Mouse (Mus musculus) left cerebral cortex, postnatal 4 days (tissue): ENCODE results near the gene Eif2b1. TPM values are rescaled to one million over a fixed set of nuclear protein-coding genes. Genes with fewer than 3 reads are reported as not detected.
"Not testable (repeated sequence)": the region's sequence is repeated elsewhere in the genome, so short reads cannot be mapped to it uniquely, and the experiment has no call there.

ENCODE experiments used
- DNase-seq: peaks from one replicate; pipeline ENCODE4 v3.0.0-alpha.2; 2022
- intact Hi-C: fragments of 180-260 bp; cut with DNase I; formaldehyde crosslinking; loops from one replicate; pipeline ENCODE4 v1.15.1; 2025
- total RNA-seq, 2 experiments: library from RNA; stranded (reverse); gene quantifications; 2 replicates each; pipeline ENCODE4 v1.2.3; 2021

Eif2b1 gene
- total RNA-seq, 2 experiments from 2014 or later: 44.4 to 46.9 TPM

DNA sequence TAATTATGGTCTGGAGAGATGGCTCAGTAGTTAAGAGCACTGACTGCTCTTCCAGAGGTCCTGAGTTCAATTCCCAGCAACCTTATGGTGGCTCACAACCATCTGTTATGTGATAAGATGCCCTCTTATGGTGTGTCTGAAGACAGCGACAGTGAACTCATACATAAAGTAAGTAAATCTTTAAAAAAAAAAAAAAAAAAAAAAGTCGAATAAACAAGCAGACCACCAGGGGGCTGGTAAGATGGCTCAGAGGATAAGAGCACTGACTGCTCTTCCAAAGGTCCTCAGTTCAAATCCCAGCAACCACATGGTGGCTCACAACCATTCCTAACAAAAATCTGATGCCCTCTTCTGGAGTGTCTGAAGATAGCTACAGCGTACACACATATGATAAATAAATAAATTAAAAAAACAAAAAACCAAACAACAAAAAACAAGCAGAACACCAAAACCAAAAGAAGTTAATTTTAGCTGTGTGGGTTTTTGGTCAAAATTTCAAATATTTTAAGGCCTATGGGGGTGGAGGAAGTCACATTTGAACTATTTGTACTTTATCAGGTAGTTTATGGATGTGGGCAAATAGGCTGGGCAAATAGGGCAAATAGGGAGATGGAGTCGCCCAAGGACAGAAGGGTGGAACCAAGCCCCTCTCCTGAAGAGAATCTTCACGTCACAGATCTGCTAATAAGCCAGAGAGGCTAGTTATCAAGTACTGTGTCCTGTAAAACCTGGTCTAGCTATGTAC lies 27.4 kb downstream of the Eif2b1 start:
- DNase-seq, intact Hi-C loops: not testable (repeated sequence)

DNA sequence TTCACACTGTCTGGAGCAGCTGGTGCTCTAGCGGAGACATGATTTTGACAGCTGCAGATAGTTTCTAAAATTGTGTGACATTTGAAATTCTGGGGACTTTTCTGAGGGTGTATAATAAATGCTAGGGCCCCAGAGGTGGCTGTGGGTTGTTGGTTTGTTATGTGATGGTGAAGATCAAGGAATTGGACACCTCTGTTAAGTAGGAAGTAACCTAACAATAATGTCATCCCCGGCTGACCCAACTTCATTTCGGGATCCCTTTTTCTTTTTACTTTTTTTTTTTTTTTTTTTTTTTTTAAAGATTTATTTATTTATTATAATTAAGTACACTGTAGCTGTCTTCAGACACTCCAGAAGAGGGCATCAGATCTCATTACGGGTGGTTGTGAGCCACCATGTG lies 28.2 kb downstream of the Eif2b1 start:
- DNase-seq, intact Hi-C loops: not testable (repeated sequence)

DNA sequence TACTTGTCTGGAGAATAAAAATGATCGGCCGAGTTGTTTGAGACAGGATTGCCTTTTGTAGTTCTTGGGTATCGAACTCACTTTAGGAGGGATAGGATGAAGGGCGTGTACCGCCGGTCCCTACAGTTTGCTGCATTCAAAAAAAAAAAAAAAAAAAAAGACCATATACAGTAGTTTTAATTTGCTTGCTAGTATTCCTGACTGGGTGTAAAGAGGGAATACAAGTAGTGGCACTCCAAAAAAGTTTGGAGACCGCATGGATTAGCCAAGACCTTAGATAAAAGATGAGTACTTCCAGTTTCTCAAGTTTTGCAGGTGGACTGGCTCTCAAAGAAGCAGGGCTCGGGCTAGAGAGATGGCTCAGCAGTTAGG lies 37.3 kb downstream of the Eif2b1 start:
- intact Hi-C loops: loop anchor here (5.0 kb wide), 1 partner anchor 109 kb away; no protein-coding TSS in a partner anchor
- DNase-seq: no peak

DNA sequence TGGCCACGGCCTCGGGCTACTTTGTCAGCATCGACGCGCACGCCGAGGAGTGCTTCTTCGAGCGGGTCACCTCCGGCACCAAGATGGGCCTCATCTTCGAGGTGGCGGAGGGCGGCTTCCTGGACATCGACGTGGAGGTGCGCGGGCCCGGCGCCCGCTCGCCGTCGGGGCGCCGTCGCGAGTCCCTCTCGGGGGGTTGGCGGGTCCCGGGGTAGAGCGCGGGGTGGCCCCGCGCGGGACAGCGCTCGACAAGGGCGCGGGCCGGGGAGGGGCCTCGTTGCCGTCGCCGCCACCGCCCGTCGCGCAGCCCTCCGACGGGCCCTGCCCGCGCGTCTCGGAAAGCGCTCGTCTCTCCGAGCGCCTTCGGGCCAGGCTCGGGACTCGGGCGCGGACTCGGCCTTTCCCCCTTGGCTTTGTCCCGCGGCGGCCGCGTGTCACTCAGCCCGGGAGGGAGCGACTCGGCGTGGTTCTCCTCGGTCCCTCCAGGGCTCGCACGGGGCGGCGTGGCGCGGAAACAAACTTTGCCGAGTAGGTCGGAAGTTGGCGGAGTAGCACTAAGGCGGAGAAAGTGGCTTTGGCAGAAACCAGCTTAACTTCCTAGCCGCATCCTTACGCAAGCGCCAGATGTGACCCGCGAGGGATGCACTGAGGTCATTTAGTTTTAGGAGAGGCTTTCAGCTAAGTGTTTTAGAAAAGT lies 37.9 kb downstream of the Eif2b1 start:
- intact Hi-C loops: loop anchor here (5.0 kb wide), 1 partner anchor 109 kb away; no protein-coding TSS in a partner anchor
- DNase-seq: peak; percentile 55

DNA sequence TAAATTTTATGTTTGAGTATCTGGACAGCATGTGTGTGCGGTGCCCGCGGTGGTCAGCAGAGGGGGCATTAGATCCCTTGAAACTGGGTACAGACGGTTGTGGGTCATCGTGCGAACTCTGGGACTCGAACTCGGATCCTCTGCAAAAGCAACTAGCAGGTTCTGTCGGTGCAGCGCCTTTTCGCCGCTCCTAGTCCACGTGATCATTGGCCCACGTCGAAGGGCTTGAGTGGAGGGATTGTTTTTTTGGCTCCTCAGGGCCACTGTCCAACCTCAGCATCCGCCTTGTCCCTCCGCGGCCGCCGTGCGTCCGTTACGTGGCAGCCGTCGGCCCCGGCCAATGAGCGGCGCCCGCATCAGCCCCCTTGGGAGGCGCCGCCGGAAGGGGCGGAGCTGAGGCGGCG lies 38.5 kb downstream of the Eif2b1 start, which contains the start of gene Tmed2:
Gene Tmed2, plus strand, starts transcription at position 313 of the 404 bp plus-strand sequence.
- peak; percentile 96 for DNase-seq
- intact Hi-C loops: loop anchor here (5.0 kb wide), 1 partner anchor 108 kb away; no protein-coding TSS in a partner anchor

DNA sequence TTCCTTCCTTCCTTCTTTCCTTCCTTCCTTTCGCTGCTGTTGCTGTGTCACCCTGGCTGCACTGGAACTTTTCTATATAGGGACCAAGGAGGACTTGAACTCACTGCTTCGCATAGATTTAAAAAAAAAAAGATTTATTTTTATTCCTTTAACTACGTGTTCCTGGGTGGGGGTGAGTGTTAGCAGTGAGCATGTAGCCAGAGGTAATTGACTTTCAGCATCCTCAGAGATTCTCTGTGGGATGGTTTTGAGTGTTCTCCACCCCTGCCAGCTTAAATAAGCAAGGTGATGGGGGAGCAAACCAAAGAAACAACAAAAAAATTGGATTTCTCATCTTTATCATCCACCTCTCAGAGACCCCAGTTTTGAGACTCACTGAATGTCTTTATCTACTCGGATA lies 39.0 kb downstream of the Eif2b1 start:
- intact Hi-C loops: loop anchor here (5.0 kb wide), 2 partner anchors 108 to 183 kb away; no protein-coding TSS in a partner anchor
- DNase-seq: no peak

DNA sequence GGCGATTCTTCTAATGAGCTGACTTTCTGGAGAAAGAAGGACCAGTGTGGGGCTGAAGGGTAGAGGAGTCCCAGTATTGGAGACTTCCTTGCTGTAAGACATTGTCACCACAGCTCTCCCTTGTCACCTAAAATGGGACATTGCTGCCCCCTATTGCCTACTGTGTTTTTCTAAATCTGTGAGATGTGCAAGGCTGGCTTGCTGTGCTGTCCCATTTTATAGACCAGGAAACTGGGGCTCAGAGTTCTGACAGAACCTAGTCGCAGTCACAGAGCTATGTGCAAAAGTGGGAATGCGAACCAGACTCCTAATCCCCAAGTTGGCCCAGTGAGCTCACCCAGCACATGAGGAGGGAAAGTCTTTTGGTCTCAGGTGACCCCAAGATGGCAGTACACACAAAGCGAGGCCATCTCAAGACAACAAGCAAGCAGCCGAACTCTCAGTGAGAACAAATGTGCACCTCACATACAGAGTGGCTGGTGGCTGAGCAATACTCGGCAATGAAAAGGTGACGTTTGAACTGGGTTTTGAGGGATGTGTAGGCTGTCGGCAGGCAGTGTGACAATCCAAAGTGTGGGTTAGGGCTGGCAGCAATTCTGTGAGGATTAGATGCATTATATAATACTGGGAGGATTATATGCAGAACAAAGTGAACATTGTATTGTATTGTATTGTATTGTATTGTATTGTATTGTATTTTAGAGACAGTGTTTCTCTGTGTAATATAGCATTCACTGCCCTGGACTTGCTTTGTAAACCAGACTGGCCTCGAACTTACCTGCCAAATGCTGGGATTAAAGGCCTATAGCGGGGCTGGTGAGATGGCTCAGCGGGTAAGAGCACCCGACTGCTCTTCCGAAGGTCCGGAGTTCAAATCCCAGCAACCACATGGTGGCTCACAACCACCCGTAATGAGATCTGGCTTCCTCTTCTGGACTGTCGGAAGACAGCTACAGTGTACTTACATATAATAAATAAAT lies 39.8 kb downstream of the Eif2b1 start:
- DNase-seq: no peak
- intact Hi-C loops: loop anchor here (5.0 kb wide), 1 partner anchor 182 kb away; no protein-coding TSS in a partner anchor

DNA sequence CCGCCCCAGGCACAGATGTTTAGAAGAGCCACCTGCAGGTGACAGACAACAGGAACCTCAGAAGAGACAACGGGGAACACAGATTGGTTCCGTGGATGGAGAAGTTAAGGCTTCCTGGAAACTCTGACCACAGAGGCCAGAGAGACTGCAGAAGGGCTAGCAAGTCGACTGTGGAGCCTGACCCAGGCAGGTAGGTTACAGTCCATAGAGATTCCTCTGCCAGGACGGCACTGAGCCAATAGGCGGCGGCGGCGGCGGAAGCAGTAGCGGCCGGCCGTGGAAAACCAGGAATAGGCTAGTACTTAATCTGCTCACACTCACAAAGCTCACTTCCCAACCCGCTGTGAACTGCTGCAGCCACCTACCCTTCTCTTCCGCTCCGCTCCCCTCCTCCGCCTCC lies 42.2 kb downstream of the Eif2b1 start:
- DNase-seq: no peak
- intact Hi-C loops: loop anchor here (5.0 kb wide), 1 partner anchor 179 kb away; no protein-coding TSS in a partner anchor

DNA sequence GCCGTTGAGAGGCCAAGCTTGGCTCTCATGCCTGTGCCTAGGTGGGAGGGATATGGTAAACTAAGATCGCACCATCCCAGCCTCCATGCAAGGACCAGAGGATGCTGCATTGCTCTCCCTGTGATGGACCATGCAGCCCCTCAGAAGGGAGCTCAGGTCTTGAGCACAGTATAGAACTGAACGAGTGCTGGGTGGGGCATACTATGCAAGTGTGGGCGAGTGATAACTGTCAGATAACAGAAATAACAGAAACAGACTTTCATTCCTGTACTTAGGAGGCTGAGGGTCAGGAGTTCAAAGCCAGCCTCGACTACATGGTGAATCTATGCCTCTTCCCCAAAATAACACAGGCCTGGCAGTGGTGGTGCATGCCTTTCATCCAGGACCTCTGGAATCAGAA lies 43.9 kb downstream of the Eif2b1 start:
- no peak for DNase-seq
- intact Hi-C loops: loop anchor here (5.0 kb wide), 1 partner anchor 178 kb away; no protein-coding TSS in a partner anchor

DNA sequence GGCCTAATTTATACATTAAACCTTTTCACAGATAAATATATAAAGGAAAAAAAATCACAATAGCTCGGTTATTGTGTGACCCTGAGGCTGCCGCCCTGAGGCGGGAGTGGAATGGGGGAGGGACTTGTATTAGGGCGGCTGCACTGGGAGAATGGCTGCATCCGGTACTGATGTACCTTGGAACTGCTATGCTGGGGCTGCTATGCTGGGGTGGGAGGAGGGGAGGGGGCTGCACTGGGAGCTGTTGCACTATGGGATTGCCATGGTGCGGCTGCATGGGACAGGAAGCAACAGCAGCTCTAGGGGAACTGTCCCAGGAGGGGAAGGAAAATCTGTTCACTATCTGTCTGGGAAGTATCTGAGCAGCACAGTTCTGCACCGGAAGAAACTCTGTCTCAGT lies 46.5 kb downstream of the Eif2b1 start:
- intact Hi-C loops: no loop called here
- DNase-seq: no peak

DNA sequence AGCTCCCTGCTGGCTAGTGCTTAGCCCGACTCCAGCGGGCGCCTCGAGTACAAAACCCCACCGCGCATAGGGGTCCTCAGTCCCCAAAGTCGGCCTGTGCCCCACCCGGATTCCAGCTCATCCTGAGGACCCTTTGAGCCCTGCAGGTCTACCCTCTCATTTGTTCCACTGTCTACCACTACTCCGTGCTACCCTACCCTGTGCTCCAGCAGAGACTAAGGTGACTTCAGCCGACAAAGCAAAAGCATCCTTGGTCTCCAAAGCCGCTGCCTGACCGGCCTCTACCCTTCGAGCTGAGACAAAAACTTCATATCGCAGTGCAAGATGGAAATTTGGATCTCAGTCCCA lies 47.4 kb downstream of the Eif2b1 start:
- intact Hi-C loops: no loop called here
- no peak for DNase-seq

DNA sequence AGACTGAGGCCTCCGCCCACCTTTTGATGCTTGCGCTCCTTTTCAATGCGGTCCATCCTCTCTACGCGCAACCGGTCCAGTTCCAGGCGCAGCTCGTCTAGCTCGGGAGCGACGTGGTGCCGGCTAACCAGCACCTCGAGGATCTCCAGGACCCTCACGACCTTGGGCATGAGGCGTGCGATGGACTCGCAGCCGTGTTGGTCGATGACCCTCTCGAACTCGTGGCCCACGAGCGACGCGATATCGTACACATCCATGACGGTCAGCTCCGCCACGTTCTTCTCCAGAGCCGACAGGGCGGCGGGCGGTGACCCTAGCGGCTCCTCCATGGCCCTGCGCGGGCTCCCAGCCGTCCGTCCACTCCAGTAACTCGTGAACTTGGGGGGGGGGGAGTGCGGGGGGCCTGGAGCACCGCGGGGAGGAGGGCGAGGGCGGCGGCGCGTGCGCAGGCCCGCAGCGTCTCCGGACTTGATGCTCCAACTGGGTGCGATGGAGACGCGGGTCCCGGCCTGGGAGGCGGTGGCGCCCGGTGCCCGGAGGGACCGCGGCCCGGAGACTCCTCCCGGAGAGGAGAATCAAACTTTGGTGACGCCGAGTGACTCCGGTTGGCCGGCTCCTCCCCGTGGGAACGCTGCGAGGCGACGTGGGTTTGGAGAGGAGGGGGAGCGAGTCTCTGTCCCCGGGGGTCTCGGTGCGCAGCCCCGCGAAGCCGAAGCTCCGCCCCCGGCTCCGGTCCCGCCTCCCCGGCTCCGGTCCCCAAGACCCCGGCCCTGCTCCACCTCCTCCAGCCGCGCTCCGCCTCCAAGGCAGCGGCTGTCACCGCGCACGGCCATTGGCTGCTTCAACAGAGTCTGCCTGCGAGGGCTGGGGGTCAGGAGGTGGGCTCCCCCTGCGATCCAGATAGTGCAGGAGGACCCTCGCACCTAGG lies 48.0 kb downstream of the Eif2b1 start, which contains the start of gene Rilpl1:
Gene Rilpl1, minus strand, starts transcription at position 737 of the 928 bp plus-strand sequence.
- intact Hi-C loops: no loop called here
- DNase-seq: peak; percentile 90

DNA sequence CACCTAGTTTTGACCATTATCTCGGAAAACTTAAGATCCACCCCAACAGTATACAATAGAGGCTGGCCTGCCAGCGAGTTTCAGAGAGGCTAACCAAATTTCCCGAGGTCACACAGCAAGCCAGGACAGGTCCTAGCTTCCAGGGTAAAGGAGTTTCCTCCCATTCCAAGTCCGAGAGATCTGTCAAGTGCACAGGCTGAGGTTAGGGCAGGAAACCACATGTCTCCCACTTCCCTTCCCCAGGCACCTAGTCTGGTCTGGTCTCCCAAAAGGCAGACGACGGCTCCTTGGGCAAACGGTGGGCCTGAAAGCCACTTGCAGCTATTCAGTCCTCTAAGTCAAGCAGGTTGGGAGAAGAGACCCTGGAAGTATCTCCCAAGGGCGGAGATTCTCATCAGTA lies 49.2 kb downstream of the Eif2b1 start:
- intact Hi-C loops: no loop called here
- DNase-seq: no peak

DNA sequence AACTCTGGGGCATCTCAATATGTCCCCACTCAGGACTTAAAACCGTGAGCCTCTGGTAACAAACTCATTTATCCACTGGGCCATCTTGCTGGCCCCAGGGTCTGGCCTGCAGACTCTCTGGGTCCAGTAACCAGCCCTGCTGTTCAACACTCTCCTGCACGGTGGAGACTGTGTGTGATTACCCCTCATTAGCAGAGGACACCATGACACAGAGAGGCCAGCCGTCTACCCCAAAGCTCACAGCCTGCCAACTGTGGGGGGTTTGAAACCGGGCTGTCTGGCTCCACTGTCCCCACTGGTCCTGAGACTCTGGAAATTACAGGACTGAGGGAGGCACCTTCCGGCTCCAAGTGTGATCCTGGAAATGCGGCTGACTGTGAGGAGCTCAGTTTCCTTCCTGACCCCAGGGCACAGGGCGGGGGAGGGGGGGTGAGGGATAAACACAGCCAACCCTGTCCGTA lies 49.7 kb downstream of the Eif2b1 start:
- DNase-seq: no peak
- intact Hi-C loops: no loop called here

DNA sequence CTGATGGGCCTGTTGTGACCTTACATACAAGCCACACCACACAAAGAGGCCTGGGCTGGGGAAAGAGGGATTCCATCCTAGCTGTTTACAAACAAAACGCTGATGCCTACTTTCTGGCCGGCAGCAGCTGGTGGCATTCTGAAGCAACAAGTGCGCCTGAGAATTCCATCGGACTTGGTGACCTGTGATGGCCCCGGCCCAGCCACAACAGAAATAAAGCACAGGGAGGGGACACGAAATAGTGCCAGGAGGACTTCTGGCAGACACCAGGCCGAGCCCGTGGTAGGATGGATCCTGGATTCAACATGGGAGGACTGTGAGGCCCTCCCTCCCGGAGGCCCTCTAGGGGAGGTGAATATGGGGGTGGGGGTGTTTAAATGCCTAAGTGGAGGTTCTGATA lies 50.1 kb downstream of the Eif2b1 start:
- intact Hi-C loops: no loop called here
- DNase-seq: no peak

DNA sequence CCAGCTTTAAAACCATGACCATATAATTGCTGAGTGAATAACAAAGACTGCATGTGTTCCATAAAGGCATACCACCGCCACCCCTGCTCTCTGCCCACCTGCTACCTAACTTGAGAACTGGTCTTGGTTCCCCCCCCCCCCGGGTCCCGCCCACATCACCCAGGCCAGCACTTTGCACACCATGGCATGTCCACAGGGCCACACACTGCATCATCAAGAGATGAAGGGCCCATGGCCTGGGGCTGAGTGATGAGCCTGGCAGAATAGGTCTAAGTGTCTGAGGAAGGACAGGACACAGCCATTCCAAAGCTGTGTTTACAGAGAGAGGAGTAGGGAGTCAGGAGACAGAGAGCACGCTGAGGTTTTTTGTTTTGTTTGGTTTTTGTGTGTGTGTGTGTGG lies 50.6 kb downstream of the Eif2b1 start:
- DNase-seq: no peak
- intact Hi-C loops: no loop called here

DNA sequence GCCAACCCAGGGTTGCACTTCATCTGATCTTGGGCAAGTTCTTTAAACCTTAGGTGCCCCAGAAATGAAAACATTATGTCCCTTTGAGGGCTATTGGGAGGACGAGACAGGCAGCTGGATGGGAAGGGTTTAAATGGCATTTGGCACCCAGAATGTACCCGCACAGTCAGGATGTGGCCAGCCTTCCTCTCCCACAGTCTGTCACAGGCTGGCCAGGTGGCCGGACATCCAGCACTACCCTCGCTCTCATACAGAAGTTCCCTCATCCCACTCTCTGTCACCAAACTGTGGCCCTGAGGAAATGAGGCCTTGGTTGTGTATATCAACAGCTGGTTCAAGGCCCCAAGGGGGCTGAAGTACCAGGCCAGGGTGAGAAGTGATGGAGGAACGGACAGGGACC lies 54.0 kb downstream of the Eif2b1 start:
- intact Hi-C loops: no loop called here
- no peak for DNase-seq

DNA sequence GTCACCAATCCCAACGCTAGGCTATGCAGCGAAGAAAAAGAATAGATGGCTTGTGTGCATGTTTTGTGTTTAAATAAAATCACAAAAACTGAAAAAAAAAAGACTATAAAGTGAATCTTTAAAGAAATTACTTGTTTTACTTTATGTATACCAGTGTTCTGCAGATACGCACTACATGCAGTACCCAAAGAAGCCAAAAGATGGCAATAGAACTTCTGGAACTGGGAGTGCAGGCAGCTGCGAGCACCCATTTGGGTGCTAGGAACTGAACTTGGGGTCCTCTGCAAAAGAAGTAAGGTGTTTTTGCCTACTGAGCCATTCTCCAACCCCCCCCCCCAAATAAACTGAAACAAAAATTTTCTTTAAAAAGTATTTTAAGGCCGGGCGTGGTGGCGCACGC lies 55.9 kb downstream of the Eif2b1 start:
- intact Hi-C loops: no loop called here
- no peak for DNase-seq

DNA sequence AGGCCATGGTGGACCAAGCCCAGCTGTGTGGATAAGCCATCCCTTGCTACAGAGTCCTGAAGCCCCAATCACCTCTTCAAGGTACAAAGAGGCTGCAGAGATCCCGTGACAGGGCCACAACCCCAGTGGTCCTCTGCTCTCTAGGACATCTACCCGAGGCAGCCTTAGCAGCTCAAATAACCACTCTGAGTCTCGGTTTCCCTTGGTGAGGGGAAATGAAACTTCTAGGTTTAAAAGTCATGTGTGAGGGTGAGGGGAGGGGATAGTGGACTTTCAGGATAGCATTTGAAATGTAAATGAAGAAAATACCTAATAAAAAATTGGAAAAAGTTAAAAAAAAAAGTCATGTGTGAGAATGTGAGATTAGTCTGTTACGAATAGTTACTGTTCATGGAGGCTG lies 57.3 kb downstream of the Eif2b1 start:
- intact Hi-C loops: no loop called here
- no peak for DNase-seq
